Mouse (Mus musculus): ENCODE data around the gene Batf. TPM values are rescaled to one million over a fixed set of nuclear protein-coding genes. Genes with fewer than 3 reads are reported as not detected.
A peak's percentile ranks its signal among the peaks of the same experiment; 100 is the strongest.

Batf gene
- polyA plus RNA-seq, 1 experiment from 2014 or later, result 2.5 TPM

DNA sequence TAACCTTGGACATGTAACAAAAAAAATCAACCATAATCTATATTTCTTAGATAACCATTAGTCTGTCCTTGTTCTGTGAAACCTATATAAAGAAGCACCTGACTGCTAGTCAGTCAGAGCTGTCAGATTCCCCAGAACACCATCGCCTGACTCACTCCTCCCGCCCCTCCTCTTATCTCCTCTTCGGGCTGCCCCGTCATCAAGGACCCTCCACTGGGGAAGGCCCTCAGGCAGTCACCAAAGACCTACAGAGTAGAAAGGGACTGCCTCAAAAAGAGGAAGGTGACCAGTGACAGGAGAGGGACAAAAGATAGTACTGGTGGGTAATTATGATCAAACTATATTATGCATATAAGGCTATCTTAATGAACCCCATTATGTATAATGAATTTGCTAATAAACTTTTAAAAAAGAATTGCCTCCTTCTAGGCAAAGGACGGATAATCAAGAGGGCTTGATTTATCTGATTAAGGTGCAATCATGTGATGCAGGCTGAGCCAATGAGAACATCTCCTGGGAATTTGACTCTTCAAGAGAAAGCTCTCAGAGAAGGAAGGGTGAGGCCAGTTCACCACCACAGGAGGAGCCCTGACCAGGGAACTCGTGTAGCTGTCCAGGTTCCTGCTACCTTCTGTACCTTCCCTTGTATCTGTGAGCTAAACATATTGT is 40.4 kb downstream of the Batf start:
- H3K4me1 ChIP-seq (ENCODE audit: insufficient read depth), result peaks cover 5% of the 10 kb centered on the region; the same call in 1 of the 2 replicates
- WGBS, result 48% methylated on average over 6 of the region's 6 CpGs
- H3K36me3 ChIP-seq (ENCODE audit: insufficient read depth), result no peaks in the 10 kb centered on the region
- H3K4me3 ChIP-seq (ENCODE audit: low read depth, low read length), result no peak overlapping the region
- H3K9ac ChIP-seq, result no peak overlapping the region
- ATAC-seq (ENCODE audit: insufficient read depth) (no peak), DNase-seq (no peak)
- no peak overlapping the region for H3K27ac ChIP-seq (ENCODE audit: low read depth)
- TF ChIP-seq CTCF (IDR thresholded peaks at IDR 0.05; ENCODE audit: low read depth), result no peak
- no peak overlapping the region for H3K4me2 ChIP-seq
- H3K27me3 ChIP-seq (ENCODE audit: insufficient read depth, low read length), result no peaks in the 10 kb centered on the region
- no peaks in the 10 kb centered on the region for H3K9me3 ChIP-seq (ENCODE audit: low read depth, low read length)

DNA sequence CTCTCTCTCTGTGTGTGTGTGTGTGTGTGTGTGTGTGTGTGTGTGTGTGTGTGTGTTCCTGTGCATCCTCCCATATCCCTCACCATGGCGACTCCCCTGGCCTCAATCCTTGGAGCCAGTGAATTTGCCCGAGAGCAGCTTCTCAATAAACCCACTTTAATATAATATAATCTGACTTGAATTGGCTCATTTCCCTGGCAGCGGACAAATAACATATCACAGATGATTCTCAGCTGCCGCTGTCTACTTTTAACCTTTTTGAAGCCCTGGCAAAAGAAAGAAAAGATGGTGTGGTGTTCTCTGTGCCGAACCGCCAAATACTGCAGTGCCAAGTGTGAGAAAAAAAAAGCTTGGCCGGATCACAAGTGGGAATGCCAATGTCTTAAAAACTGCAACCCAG is 41.7 kb downstream of the Batf start:
- Histone ChIP-seq H3K4me1 (ENCODE audit: insufficient read depth) (peaks cover 5% of the 10 kb centered on the region; the same call in 1 of the 2 replicates), H3K27me3 (ENCODE audit: insufficient read depth, low read length) (no peaks in the 10 kb centered on the region), H3K9ac (no peak overlapping the region), H3K4me2 (no peak overlapping the region), H3K36me3 (ENCODE audit: insufficient read depth) (no peaks in the 10 kb centered on the region), H3K9me3 (ENCODE audit: low read depth, low read length) (no peaks in the 10 kb centered on the region), H3K27ac (ENCODE audit: low read depth) (no peak overlapping the region), H3K4me3 (ENCODE audit: low read depth, low read length) (no peak overlapping the region)
- no peak for TF ChIP-seq CTCF (IDR thresholded peaks at IDR 0.05; ENCODE audit: low read depth)
- DNase-seq (peak; percentile 77), ATAC-seq (ENCODE audit: insufficient read depth) (no peak)
- WGBS, result 42% methylated on average over 7 of the region's 7 CpGs

DNA sequence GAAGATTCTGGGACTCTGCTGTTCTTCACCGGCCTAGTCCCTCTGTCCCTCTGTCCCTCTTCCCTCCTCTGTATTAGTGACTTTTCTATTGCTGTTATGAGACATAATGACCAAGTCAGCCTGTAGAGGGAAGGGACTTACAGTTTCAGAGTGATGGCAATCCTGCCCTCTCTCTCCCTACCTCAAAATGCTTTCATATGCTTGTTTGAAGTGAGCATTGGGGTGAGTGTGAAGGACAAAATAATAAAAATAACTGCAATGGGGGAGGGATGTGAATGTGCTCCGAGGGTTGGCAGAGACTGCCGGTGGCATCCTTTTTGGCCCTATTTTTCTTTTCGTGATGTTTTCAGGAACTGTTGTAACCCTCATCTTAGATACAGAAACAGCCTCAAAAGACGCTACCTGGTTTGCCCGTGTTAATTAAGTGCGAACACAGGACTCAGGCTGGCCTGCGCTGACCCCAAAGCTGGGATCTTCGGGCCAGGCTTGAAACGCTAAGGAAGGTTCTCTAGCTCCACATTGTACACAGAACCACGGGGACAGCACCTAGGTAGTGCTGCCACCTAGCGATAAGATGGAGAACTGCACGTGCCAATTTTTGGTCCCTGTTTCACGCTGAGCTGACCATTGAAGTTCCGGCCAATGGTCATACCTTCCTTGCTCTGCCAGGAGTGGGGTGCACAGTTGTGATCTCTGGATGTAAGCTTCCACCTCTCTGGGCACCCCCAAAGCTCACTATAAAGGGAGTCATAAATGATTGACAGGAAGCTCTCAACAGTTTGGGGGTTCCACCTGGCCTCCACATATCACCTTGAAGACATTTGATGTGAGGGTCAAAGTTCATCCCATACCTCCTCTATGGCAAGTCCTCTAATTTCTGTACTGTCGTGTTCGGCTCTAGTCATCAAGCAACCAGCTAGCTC is 42.8 kb downstream of the Batf start:
- H3K36me3 ChIP-seq (ENCODE audit: insufficient read depth), result no peaks in the 10 kb centered on the region
- H3K4me3 ChIP-seq (ENCODE audit: low read depth, low read length), result no peak overlapping the region
- ATAC-seq (ENCODE audit: insufficient read depth), result peak; percentile 71
- 31% methylated on average over 17 of the region's 17 CpGs for WGBS
- H3K27me3 ChIP-seq (ENCODE audit: insufficient read depth, low read length), result no peaks in the 10 kb centered on the region
- no peaks in the 10 kb centered on the region for H3K9me3 ChIP-seq (ENCODE audit: low read depth, low read length)
- no peak overlapping the region for H3K4me2 ChIP-seq
- H3K9ac ChIP-seq, result no peak overlapping the region
- DNase-seq, result peak; percentile 86
- peaks cover 5% of the 10 kb centered on the region; the same call in 1 of the 2 replicates for H3K4me1 ChIP-seq (ENCODE audit: insufficient read depth)
- no peak overlapping the region for H3K27ac ChIP-seq (ENCODE audit: low read depth)
- peak; percentile 99 for TF ChIP-seq CTCF (IDR thresholded peaks at IDR 0.05; ENCODE audit: low read depth)

DNA sequence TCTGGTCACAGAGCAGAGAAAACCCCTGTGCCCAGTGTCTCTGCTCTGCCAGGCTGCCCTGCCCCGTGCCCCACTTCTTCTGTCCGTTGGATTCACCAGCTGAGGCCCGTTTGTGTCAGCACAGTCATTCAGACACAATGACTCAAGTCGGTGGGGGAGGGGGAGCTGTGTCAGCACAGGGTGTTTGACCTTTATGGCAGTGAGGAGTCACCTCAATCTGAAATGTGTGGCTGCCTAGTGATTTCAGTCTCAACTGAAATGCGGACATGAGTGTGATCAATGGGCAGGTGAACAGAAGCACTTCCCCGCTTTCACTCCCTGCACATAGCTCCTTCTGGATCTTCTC is 43.4 kb downstream of the Batf start:
- Histone ChIP-seq H3K36me3 (ENCODE audit: insufficient read depth) (no peaks in the 10 kb centered on the region), H3K4me1 (ENCODE audit: insufficient read depth) (peaks cover 5% of the 10 kb centered on the region; the same call in 1 of the 2 replicates), H3K27me3 (ENCODE audit: insufficient read depth, low read length) (no peaks in the 10 kb centered on the region), H3K9me3 (ENCODE audit: low read depth, low read length) (no peaks in the 10 kb centered on the region), H3K9ac (no peak overlapping the region), H3K4me2 (no peak overlapping the region), H3K4me3 (ENCODE audit: low read depth, low read length) (no peak overlapping the region), H3K27ac (ENCODE audit: low read depth) (no peak overlapping the region)
- DNase-seq (no peak), ATAC-seq (ENCODE audit: insufficient read depth) (no peak)
- no peak for TF ChIP-seq CTCF (IDR thresholded peaks at IDR 0.05; ENCODE audit: low read depth)
- 51% methylated on average over 6 of the region's 6 CpGs for WGBS

DNA sequence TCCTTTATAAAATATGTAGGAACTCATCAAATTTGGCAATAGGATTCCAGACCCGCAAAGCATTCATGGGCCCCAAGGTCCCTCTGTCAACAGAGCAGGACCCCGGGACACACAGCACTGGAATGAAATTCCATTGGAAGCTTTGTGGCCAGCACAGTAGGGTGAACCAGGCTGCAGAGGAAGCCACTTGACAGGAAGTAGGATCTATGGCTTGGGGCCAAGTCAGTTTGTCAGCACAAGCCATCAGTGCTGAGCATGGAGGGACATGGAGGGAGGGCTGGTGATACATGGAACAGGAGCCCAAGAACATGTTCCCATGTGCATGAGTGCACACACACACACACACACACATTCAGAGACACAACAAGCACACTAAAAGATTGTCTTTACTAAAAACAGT is 49.7 kb downstream of the Batf start:
- no peaks in the 10 kb centered on the region for H3K36me3 ChIP-seq (ENCODE audit: insufficient read depth)
- no peak overlapping the region for H3K4me3 ChIP-seq (ENCODE audit: low read depth, low read length)
- no peaks in the 10 kb centered on the region for H3K4me1 ChIP-seq (ENCODE audit: insufficient read depth)
- DNase-seq, result peak; percentile 76
- H3K4me2 ChIP-seq, result no peak overlapping the region
- WGBS, result 62% methylated on average over 2 of the region's 2 CpGs
- no peak for TF ChIP-seq CTCF (IDR thresholded peaks at IDR 0.05; ENCODE audit: low read depth)
- H3K27ac ChIP-seq (ENCODE audit: low read depth), result no peak overlapping the region
- no peak overlapping the region for H3K9ac ChIP-seq
- ATAC-seq (ENCODE audit: insufficient read depth), result no peak
- H3K9me3 ChIP-seq (ENCODE audit: low read depth, low read length), result no peaks in the 10 kb centered on the region
- no peaks in the 10 kb centered on the region for H3K27me3 ChIP-seq (ENCODE audit: insufficient read depth, low read length)

DNA sequence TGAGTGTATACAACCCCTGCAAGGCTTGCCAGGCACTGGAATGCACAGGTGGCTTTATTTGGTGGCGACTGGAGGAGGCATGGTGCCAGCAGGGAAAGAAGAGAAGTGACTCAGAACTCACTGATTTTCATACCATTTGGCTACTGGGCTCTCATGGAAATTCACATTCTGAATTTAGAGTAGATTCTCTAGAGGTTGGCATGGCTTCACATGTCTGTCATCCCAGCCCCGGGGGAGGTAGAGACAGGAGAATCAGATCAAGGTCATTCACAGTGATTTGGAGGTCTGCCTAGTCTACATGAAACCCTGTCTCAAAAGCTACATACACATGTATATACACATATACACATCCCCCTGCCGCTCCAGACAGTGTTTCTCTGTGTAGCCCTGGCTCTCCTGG is 50.5 kb downstream of the Batf start:
- no peaks in the 10 kb centered on the region for H3K9me3 ChIP-seq (ENCODE audit: low read depth, low read length)
- TF ChIP-seq CTCF (IDR thresholded peaks at IDR 0.05; ENCODE audit: low read depth), result no peak
- H3K36me3 ChIP-seq (ENCODE audit: insufficient read depth), result no peaks in the 10 kb centered on the region
- ATAC-seq (ENCODE audit: insufficient read depth) (no peak), DNase-seq (no peak)
- no peak overlapping the region for H3K27ac ChIP-seq (ENCODE audit: low read depth)
- no peak overlapping the region for H3K9ac ChIP-seq
- no peaks in the 10 kb centered on the region for H3K27me3 ChIP-seq (ENCODE audit: insufficient read depth, low read length)
- H3K4me3 ChIP-seq (ENCODE audit: low read depth, low read length), result no peak overlapping the region
- H3K4me1 ChIP-seq (ENCODE audit: insufficient read depth), result no peaks in the 10 kb centered on the region
- no peak overlapping the region for H3K4me2 ChIP-seq
- 77% methylated on average over 3 of the region's 3 CpGs for WGBS

Data from lung, embryonic 14.5 days (tissue).